Mouse (Mus musculus) G1E (cell line): Measurements from ENCODE around the gene Taar8b.
"Not testable (repeated sequence)": the region's sequence is repeated elsewhere in the genome, so short reads cannot be mapped to it uniquely, and the experiment has no call there.

Experiments
- CTCF ChIP-seq: IDR thresholded peaks from 2 replicates; pipeline ENCODE4 v1.5.1; 2012; ENCODE audit warnings: low read depth, low read length, inconsistent platforms, mixed read lengths
- GATA1 ChIP-seq: IDR thresholded peaks from 2 replicates; pipeline ENCODE4 v1.6.1; 2012; ENCODE audit warnings: borderline replicate concordance, low read length, inconsistent platforms, mixed read lengths
- POLR2AphosphoS5 ChIP-seq: IDR thresholded peaks from 2 replicates; pipeline ENCODE4 v1.6.1; 2012; ENCODE audit warnings: low read depth, low read length, inconsistent platforms; ENCODE audit not compliant: insufficient replicate concordance
- TAL1 ChIP-seq: conservative IDR thresholded peaks from 2 replicates; pipeline ENCODE4 v1.6.1; 2012; ENCODE audit warnings: low read depth, low read length, inconsistent platforms, mixed read lengths

DNA sequence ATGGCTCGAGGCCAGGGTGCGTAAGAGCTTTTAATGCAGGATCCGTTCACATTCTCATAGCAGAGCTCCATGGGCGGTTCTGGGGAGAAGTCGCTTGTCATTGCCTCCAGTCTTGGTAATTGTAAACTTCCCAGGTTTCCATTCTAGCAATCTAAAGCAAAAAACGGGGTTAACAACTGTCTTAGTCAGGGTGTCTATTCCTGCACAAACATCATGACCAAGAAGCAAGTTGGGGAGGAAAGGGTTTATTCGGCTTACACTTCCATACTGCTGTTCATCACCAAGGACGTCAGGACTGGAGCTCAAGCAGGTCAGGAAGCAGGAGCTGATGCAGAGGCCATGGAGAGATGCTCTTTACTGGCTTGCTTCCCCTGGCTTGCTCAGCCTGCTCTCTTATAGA, 17.3 kb upstream of the Taar8b start, which contains the start of gene Taar9:
- TF ChIP-seq TAL1, CTCF, GATA1, POLR2AphosphoS5: not testable (repeated sequence)
